Mouse (Mus musculus) ES-Bruce4 (cell line): ENCODE data around the gene Rprd1b. TPM values are rescaled to one million over a fixed set of nuclear protein-coding genes. Genes with fewer than 3 reads are reported as not detected.

Source experiments
- H3K27ac ChIP-seq: 2 replicates; pipeline ENCODE4 v1.5.1; 2012; ENCODE audit warnings: low read length, inconsistent platforms; ENCODE audit not compliant: insufficient read depth
- H3K27me3 ChIP-seq: 2 replicates; pipeline ENCODE4 v1.6.1; 2012; ENCODE audit warnings: mild to moderate bottlenecking, low read length, inconsistent platforms; ENCODE audit not compliant: control insufficient read depth, poor library complexity, insufficient read depth, severe bottlenecking
- H3K36me3 ChIP-seq: 2 replicates; pipeline ENCODE4 v1.6.1; 2012; ENCODE audit warnings: inconsistent platforms, mild to moderate bottlenecking, low read length, moderate library complexity; ENCODE audit not compliant: control insufficient read depth, poor library complexity, insufficient read depth, severe bottlenecking
- H3K4me1 ChIP-seq: one replicate; pipeline ENCODE4 v1.8.1; 2011; ENCODE audit warnings: low read length; ENCODE audit not compliant: control insufficient read depth, insufficient read depth
- H3K4me3 ChIP-seq: 2 replicates; pipeline ENCODE4 v1.5.1; 2011; ENCODE audit warnings: low read depth, mild to moderate bottlenecking, low read length
- H3K9ac ChIP-seq: 2 replicates; pipeline ENCODE4 v1.6.1; 2012; ENCODE audit warnings: low read depth, mild to moderate bottlenecking, inconsistent platforms; ENCODE audit not compliant: poor library complexity, severe bottlenecking
- H3K9me3 ChIP-seq: replicated peaks from 2 replicates; pipeline ENCODE4 v1.6.1; 2012; ENCODE audit warnings: mild to moderate bottlenecking, low read length, inconsistent platforms; ENCODE audit not compliant: control insufficient read depth, poor library complexity, insufficient read depth, severe bottlenecking
- CTCF ChIP-seq: IDR thresholded peaks from one replicate; pipeline ENCODE4 v1.8.1; 2011; ENCODE audit warnings: low read depth, low read length
- EP300 ChIP-seq: IDR thresholded peaks from 2 replicates; pipeline ENCODE4 v1.6.1; 2011; ENCODE audit warnings: low read depth, low read length; ENCODE audit not compliant: insufficient read depth
- POLR2A ChIP-seq: IDR thresholded peaks from one replicate; pipeline ENCODE4 v1.8.1; 2011; ENCODE audit warnings: low read length; ENCODE audit not compliant: insufficient read depth
- polyA plus RNA-seq: library from polyadenylated mRNA; stranded (reverse); fragments of >200 nt; gene quantifications from 2 replicates; pipeline ENCODE4 v1.2.4, GENCODE M21; 2011; ENCODE audit warnings: low read depth; ENCODE audit not compliant: missing spikeins, insufficient read depth, insufficient read length

The Rprd1b gene
- polyA plus RNA-seq, 1 experiment: 18.6 TPM

- no peak overlapping the region for H3K4me3 ChIP-seq
- H3K36me3 ChIP-seq: 0 out of 2 replicates have a peak, but pooled peaks cover 6% of the 10 kb centered on the region
- no peaks in the 10 kb centered on the region for H3K27me3 ChIP-seq
- no peaks in the 10 kb centered on the region for H3K9me3 ChIP-seq
- no peak for TF ChIP-seq POLR2A
- TF ChIP-seq EP300: no peak
- no peak for TF ChIP-seq CTCF
- no peak overlapping the region for H3K9ac ChIP-seq
- no peak overlapping the region for H3K27ac ChIP-seq
- no peaks in the 10 kb centered on the region for H3K4me1 ChIP-seq
These were observed 49.7 kb downstream of the Rprd1b start for GRCm38 (mm10) chr2:158077981-158078380.

- no peaks in the 10 kb centered on the region for H3K27me3 ChIP-seq
- H3K4me3 ChIP-seq: no peak overlapping the region
- H3K9me3 ChIP-seq: no peaks in the 10 kb centered on the region
- H3K9ac ChIP-seq: no peak overlapping the region
- no peak for TF ChIP-seq EP300
- TF ChIP-seq POLR2A: no peak
- no peak for TF ChIP-seq CTCF
- no peaks in the 10 kb centered on the region for H3K4me1 ChIP-seq
- 0 out of 2 replicates have a peak, but pooled peaks cover 6% of the 10 kb centered on the region for H3K36me3 ChIP-seq
- H3K27ac ChIP-seq: no peak overlapping the region
These were observed 50.7 kb downstream of the Rprd1b start for GRCm38 (mm10) chr2:158078971-158079370.

GRCm38 (mm10) chr2:158079843-158080395 lies 51.6 kb downstream of the Rprd1b start:
- TF ChIP-seq EP300 (no peak), CTCF (no peak), POLR2A (no peak)
- H3K9me3 ChIP-seq: no peaks in the 10 kb centered on the region
- no peak overlapping the region for H3K9ac ChIP-seq
- H3K4me3 ChIP-seq: no peak overlapping the region
- H3K4me1 ChIP-seq: no peaks in the 10 kb centered on the region
- no peak overlapping the region for H3K27ac ChIP-seq
- H3K36me3 ChIP-seq: 0 out of 2 replicates have a peak, but pooled peaks cover under 1% of the 10 kb centered on the region
- H3K27me3 ChIP-seq: no peaks in the 10 kb centered on the region

DNA sequence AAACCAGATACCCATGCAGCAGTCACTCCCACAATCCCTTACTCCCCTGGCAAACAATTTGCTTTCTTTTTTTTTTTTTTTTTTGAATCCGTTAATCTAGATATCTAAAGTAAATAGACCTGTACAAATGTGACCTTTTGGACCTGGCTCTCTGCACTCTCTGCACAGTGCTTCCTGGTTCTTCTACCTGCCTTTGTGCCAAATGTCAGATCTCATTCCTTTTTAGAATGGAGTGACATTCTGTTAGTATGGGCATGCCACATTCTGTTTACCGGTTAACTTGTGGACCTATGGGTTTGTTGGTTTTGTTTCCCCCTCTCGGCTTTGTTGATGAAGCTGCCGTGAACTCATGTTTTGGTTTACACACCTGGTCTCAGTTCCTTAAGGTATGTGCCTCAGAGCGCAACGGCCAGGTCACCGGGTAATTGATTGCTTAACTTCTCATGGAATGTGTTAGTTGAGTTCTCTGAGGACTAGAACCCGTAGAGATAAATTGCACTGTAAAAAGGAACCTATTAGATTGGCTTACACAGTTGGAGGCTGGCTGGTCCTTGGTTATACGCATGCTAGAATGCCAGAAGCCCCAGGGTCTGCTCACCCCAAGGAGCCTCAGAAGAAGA lies 52.4 kb downstream of the Rprd1b start:
- Histone ChIP-seq H3K4me3 (no peak overlapping the region), H3K36me3 (no peaks in the 10 kb centered on the region), H3K27me3 (no peaks in the 10 kb centered on the region), H3K9me3 (no peaks in the 10 kb centered on the region), H3K27ac (no peak overlapping the region), H3K9ac (no peak overlapping the region), H3K4me1 (no peaks in the 10 kb centered on the region)
- TF ChIP-seq EP300: no peak
- no peak for TF ChIP-seq CTCF
- no peak for TF ChIP-seq POLR2A

DNA sequence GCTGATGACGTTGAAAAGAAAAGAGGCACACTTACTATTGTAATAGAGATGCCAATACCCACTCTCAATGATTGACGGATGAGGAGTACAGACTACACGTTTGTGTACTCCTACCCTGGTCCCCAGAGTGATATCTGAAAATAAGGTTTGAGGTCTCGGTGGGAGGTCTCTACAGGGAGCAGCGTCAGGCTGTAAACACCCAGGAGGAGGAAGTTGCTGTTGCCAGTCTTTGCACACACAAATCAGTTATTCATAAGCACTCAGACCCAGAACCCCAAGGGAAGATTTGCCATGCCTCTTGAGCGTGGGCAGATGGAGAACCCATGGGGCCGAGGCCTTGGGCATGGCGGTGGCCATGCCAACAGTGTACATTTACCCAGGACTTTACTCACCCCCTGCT lies 56.2 kb downstream of the Rprd1b start:
- Histone ChIP-seq H3K27me3 (no peaks in the 10 kb centered on the region), H3K9me3 (no peaks in the 10 kb centered on the region), H3K4me1 (no peaks in the 10 kb centered on the region), H3K27ac (no peak overlapping the region), H3K9ac (no peak overlapping the region), H3K36me3 (no peaks in the 10 kb centered on the region), H3K4me3 (no peak overlapping the region)
- TF ChIP-seq CTCF: no peak
- TF ChIP-seq EP300: no peak
- TF ChIP-seq POLR2A: no peak

GRCm38 (mm10) chr2:158090096-158090495 lies 61.8 kb downstream of the Rprd1b start:
- TF ChIP-seq EP300: no peak
- TF ChIP-seq POLR2A: no peak
- TF ChIP-seq CTCF: no peak

More at GRCm38 (mm10) chr2:158090096-158090495, 61.8 kb downstream of the Rprd1b start:
- Histone ChIP-seq H3K4me1 (peaks cover 2% of the 10 kb centered on the region), H3K36me3 (no peaks in the 10 kb centered on the region), H3K27me3 (no peaks in the 10 kb centered on the region), H3K4me3 (no peak overlapping the region), H3K9ac (no peak overlapping the region), H3K27ac (no peak overlapping the region), H3K9me3 (no peaks in the 10 kb centered on the region)
